Mouse (Mus musculus) ES-E14 (cell line): ENCODE measurements at regions not wholly inside any gene's neighbourhood (a gene's known extent, or its start where the extent isn't known, plus 50 kb on each side); places are given as distances from the start of the nearest gene placed in this dataset.

Experiments
- DNase-seq: peaks from one replicate; pipeline ENCODE4 v3.0.0-alpha.2; 2013; ENCODE audit warnings: low read depth, low spot score
- H3K27ac ChIP-seq: 2 replicates; pipeline ENCODE4 v1.5.1; 2012; ENCODE audit warnings: low read depth, mild to moderate bottlenecking, low read length, moderate library complexity, mixed read lengths; ENCODE audit not compliant: poor library complexity, insufficient read depth, severe bottlenecking
- H3K36me3 ChIP-seq: 2 replicates; pipeline ENCODE4 v1.6.1; 2012; ENCODE audit warnings: mild to moderate bottlenecking, low read length, moderate library complexity, mixed read lengths; ENCODE audit not compliant: control insufficient read depth, poor library complexity, insufficient read depth, severe bottlenecking
- H3K4me1 ChIP-seq, 2 experiments: fragments of 150-350 bp in 1 of 2; sonication (generic) in 1 of 2; 2 replicates each; pipeline ENCODE4 v1.6.1; 2012; ENCODE audit warnings: low read length in 2 of 2, mild to moderate bottlenecking in 1 of 2, mixed read lengths in 1 of 2; ENCODE audit not compliant: control insufficient read depth in 2 of 2, insufficient read depth in 2 of 2, poor library complexity in 1 of 2
- H3K4me3 ChIP-seq, 2 experiments: fragments of 150-350 bp in 1 of 2; sonication (generic) in 1 of 2; 2 replicates each; pipeline ENCODE4 v1.5.1; 2012; ENCODE audit warnings: low read length in 2 of 2, low read depth in 1 of 2, mild to moderate bottlenecking in 1 of 2, mixed read lengths in 1 of 2; ENCODE audit not compliant: insufficient read depth in 1 of 2, poor library complexity in 1 of 2, severe bottlenecking in 1 of 2
- H3K9ac ChIP-seq: 2 replicates; pipeline ENCODE4 v1.6.1; 2012; ENCODE audit warnings: low read depth, mild to moderate bottlenecking, low read length, mixed read lengths; ENCODE audit not compliant: poor library complexity, insufficient read depth, severe bottlenecking
- H3K9me3 ChIP-seq: fragments of 150-350 bp; sonication (generic); 2 replicates; pipeline ENCODE4 v1.6.1; 2012; ENCODE audit warnings: low read depth, mild to moderate bottlenecking, low read length; ENCODE audit not compliant: control insufficient read depth, insufficient read depth
- CHD2 ChIP-seq: IDR thresholded peaks from 2 replicates; pipeline ENCODE4 v1.6.1; 2014; ENCODE audit warnings: mild to moderate bottlenecking, low read depth, low read length, inconsistent platforms
- HCFC1 ChIP-seq: IDR thresholded peaks from 2 replicates; pipeline ENCODE4 v1.6.1; 2012; ENCODE audit warnings: low read length, inconsistent platforms, borderline replicate concordance; ENCODE audit not compliant: insufficient read depth
- MAFK ChIP-seq: IDR thresholded peaks from 2 replicates; pipeline ENCODE4 v1.6.1; 2014; ENCODE audit warnings: mild to moderate bottlenecking, low read depth, low read length, inconsistent platforms; ENCODE audit not compliant: insufficient read depth
- ZC3H11A ChIP-seq: IDR thresholded peaks from 2 replicates; pipeline ENCODE4 v1.6.1; 2012; ENCODE audit warnings: low read depth, mild to moderate bottlenecking, inconsistent platforms, low read length, borderline replicate concordance
- ZNF384 ChIP-seq: IDR thresholded peaks from 2 replicates; pipeline ENCODE4 v1.6.1; 2012; ENCODE audit warnings: low read depth, low read length, inconsistent platforms
- in situ Hi-C, 2 experiments: fragments of 600-800 bp; cut with MboI; formaldehyde crosslinking; loops; one replicate each; pipeline ENCODE4 v1.15.1; 2025; ENCODE audit warnings: low sequenced_read_pairs in 2 of 2, inconsistent platforms in 1 of 2; ENCODE audit not compliant: unreplicated experiment in 2 of 2

- Histone ChIP-seq H3K9ac (no peak overlapping the region), H3K9me3 (no peaks in the 10 kb centered on the region), H3K4me1 (no peaks in the 10 kb centered on the region), H3K4me3 (no peak overlapping the region), H3K36me3 (no peaks in the 10 kb centered on the region), H3K27ac (no peak overlapping the region)
- DNase-seq: no peak
- in situ Hi-C loops: no loop called here
- no peak for TF ChIP-seq ZNF384
- no peak for TF ChIP-seq CHD2
- TF ChIP-seq ZC3H11A: no peak
- TF ChIP-seq HCFC1: no peak
- TF ChIP-seq MAFK: no peak
Observed at GRCm38 (mm10) chr7:74224378-74224777, 210.9 kb upstream of the St8sia2 start.

- no peaks in the 10 kb centered on the region for H3K4me1 ChIP-seq
- H3K27ac ChIP-seq: no peak overlapping the region
- H3K36me3 ChIP-seq: no peaks in the 10 kb centered on the region
- no peak for DNase-seq
- no peak overlapping the region for H3K9ac ChIP-seq
- H3K9me3 ChIP-seq: no peaks in the 10 kb centered on the region
- H3K4me3 ChIP-seq: no peak overlapping the region
- in situ Hi-C loops: no loop called here
- no peak for TF ChIP-seq MAFK
- no peak for TF ChIP-seq HCFC1
- TF ChIP-seq ZNF384: no peak
- TF ChIP-seq CHD2: no peak
- TF ChIP-seq ZC3H11A: no peak
Observed at GRCm38 (mm10) chr7:74200661-74201060, 187.2 kb upstream of the St8sia2 start.

GRCm38 (mm10) chr7:74198796-74199195, 185.3 kb upstream of the St8sia2 start:
- in situ Hi-C loops: no loop called here
- DNase-seq: no peak

GRCm38 (mm10) chr7:74184661-74185060, 171.2 kb upstream of the St8sia2 start:
- no peak overlapping the region for H3K4me3 ChIP-seq
- no peak overlapping the region for H3K27ac ChIP-seq
- H3K9me3 ChIP-seq: no peaks in the 10 kb centered on the region
- H3K36me3 ChIP-seq: no peaks in the 10 kb centered on the region
- in situ Hi-C loops: no loop called here
- H3K9ac ChIP-seq: no peak overlapping the region
- no peaks in the 10 kb centered on the region for H3K4me1 ChIP-seq
- no peak for DNase-seq
- TF ChIP-seq HCFC1: no peak
- no peak for TF ChIP-seq ZNF384
- TF ChIP-seq ZC3H11A: no peak
- no peak for TF ChIP-seq MAFK
- no peak for TF ChIP-seq CHD2

More at GRCm38 (mm10) chr7:74198796-74199195, 185.3 kb upstream of the St8sia2 start:
- no peaks in the 10 kb centered on the region for H3K9me3 ChIP-seq
- no peak overlapping the region for H3K27ac ChIP-seq
- no peaks in the 10 kb centered on the region for H3K36me3 ChIP-seq
- H3K4me3 ChIP-seq: no peak overlapping the region
- H3K9ac ChIP-seq: no peak overlapping the region
- no peaks in the 10 kb centered on the region for H3K4me1 ChIP-seq
- TF ChIP-seq ZNF384 (no peak), MAFK (no peak), ZC3H11A (no peak), HCFC1 (no peak), CHD2 (no peak)

GRCm38 (mm10) chr7:74174206-74174605, 160.7 kb upstream of the St8sia2 start:
- H3K9me3 ChIP-seq: no peaks in the 10 kb centered on the region
- TF ChIP-seq HCFC1 (no peak), ZNF384 (no peak), MAFK (no peak), ZC3H11A (no peak), CHD2 (no peak)
- no peak overlapping the region for H3K27ac ChIP-seq
- no peaks in the 10 kb centered on the region for H3K36me3 ChIP-seq
- H3K4me3 ChIP-seq: no peak overlapping the region
- H3K9ac ChIP-seq: no peak overlapping the region
- no peaks in the 10 kb centered on the region for H3K4me1 ChIP-seq
- in situ Hi-C loops: no loop called here
- DNase-seq: no peak
